Mouse (Mus musculus): ENCODE measurements around the gene Mup1. TPM values are rescaled to one million over a fixed set of nuclear protein-coding genes. Genes with fewer than 3 reads are reported as not detected.
"Not testable (repeated sequence)": the region's sequence is repeated elsewhere in the genome, so short reads cannot be mapped to it uniquely, and the experiment has no call there.

Mup1 gene
- polyA plus RNA-seq (2014; fragmentation: Nextera tagmentation; extraction: Ambion mirVana), result not detected in 2 replicates

DNA sequence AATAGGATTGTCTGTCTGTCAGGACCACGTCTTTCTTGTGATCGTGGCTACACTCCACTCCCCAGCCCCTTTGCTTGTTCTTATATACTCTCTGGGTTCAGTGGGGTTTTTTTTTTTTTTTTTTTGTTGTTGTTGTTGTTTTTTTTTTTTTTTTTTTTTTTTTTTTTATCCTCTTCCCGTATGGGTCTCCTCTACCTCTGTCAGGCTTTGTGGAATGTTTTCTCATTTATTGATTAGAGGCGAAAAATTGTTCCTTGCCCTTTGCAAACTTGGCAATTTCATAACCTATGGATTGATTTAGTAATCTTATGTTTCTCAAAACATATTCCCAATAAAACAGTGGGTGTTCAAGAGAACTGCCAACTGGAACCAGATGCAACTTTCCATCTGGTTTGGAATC is at the start of gene Mup1:
Mup1 (minus strand) TSS at position 101 of the 400 bp plus-strand sequence.
- H3K27ac ChIP-seq (replicated peaks; ENCODE audit: low read depth, low read length); H3K36me3 ChIP-seq (ENCODE audit: control insufficient read depth, insufficient read depth, low read length); DNase-seq (ENCODE audit: low spot score); H3K4me1 ChIP-seq (ENCODE audit: control insufficient read depth, insufficient read depth, low read length); H3K9me3 ChIP-seq (ENCODE audit: control insufficient read depth, low read length); H3K4me2 ChIP-seq (ENCODE audit: low read depth, low read length); ATAC-seq (ENCODE audit: low read depth); H3K9ac ChIP-seq (ENCODE audit: low read depth, low read length); H3K4me3 ChIP-seq (ENCODE audit: low read depth, low read length); H3K27me3 ChIP-seq (replicated peaks; ENCODE audit: control insufficient read depth, insufficient read depth, low read length): not testable (repeated sequence)
- WGBS, result 80% methylated on average over 2 of the region's 4 CpGs

Other genes starting within 250 kb of the Mup1 start
- 0.50 TPM in 1 of 2 replicates, not detected in the other for gene Mup9, start 80.0 kb downstream of the Mup1 start, polyA plus RNA-seq (2014; fragmentation: Nextera tagmentation; extraction: Ambion mirVana)
- not detected in 2 replicates for gene Mup10, start 80.2 kb upstream of the Mup1 start, polyA plus RNA-seq (2014; fragmentation: Nextera tagmentation; extraction: Ambion mirVana)
- gene Mup11, start 160.5 kb upstream of the Mup1 start, polyA plus RNA-seq (2014; fragmentation: Nextera tagmentation; extraction: Ambion mirVana), result not detected in 2 replicates
- gene Mup12, start 239.4 kb upstream of the Mup1 start, polyA plus RNA-seq (2014; fragmentation: Nextera tagmentation; extraction: Ambion mirVana), result not detected in 2 replicates